Mouse (Mus musculus) common myeloid progenitor, adult 5-6 weeks (primary cell): ENCODE measurements at regions not wholly inside any gene's neighbourhood (a gene's known extent, or its start where the extent isn't known, plus 50 kb on each side); places are given as distances from the start of the nearest gene placed in this dataset.
"Not testable (repeated sequence)": the region's sequence is repeated elsewhere in the genome, so short reads cannot be mapped to it uniquely, and the experiment has no call there.

ENCODE experiments used
- ATAC-seq: replicated peaks from 2 replicates; pipeline ENCODE4 v1.8.0; 2016; ENCODE audit warnings: low read depth, mild to moderate bottlenecking, moderate TSS enrichment, inconsistent platforms; ENCODE audit not compliant: poor library complexity, severe bottlenecking

GRCm38 (mm10) chr7:125139196-125139595 is 305.3 kb upstream of the Kdm8 start:
- peak; percentile 92 for ATAC-seq

- ATAC-seq: no peak
These were observed 303.6 kb upstream of the Kdm8 start for GRCm38 (mm10) chr7:125140854-125141253.

- no peak for ATAC-seq
These were observed 302.6 kb upstream of the Kdm8 start for GRCm38 (mm10) chr7:125141864-125142263.

GRCm38 (mm10) chr7:125146025-125146424 is 298.5 kb upstream of the Kdm8 start:
- ATAC-seq: no peak

GRCm38 (mm10) chr7:125149151-125149550 is 295.3 kb upstream of the Kdm8 start:
- no peak for ATAC-seq

- ATAC-seq: peak; percentile 68
These were observed 294.7 kb upstream of the Kdm8 start for GRCm38 (mm10) chr7:125149740-125150139.

- ATAC-seq: no peak
These were observed 292.2 kb upstream of the Kdm8 start for GRCm38 (mm10) chr7:125152281-125152680.

- ATAC-seq: no peak
These were observed 289.2 kb upstream of the Kdm8 start for GRCm38 (mm10) chr7:125155291-125155690.

GRCm38 (mm10) chr7:125166881-125167351 is 277.6 kb upstream of the Kdm8 start:
- ATAC-seq: no peak

- no peak for ATAC-seq
These were observed 276.8 kb upstream of the Kdm8 start for GRCm38 (mm10) chr7:125167666-125168065.

- peak; percentile 87 for ATAC-seq
These were observed 262.9 kb upstream of the Kdm8 start for GRCm38 (mm10) chr7:125181548-125181947.

GRCm38 (mm10) chr7:125182266-125182665 is 262.2 kb upstream of the Kdm8 start:
- ATAC-seq: no peak

- ATAC-seq: not testable (repeated sequence)
These were observed 261.5 kb upstream of the Kdm8 start for GRCm38 (mm10) chr7:125183011-125183410.

GRCm38 (mm10) chr7:125185037-125185679 is 259.3 kb upstream of the Kdm8 start:
- no peak for ATAC-seq

GRCm38 (mm10) chr7:125187011-125187740 is 257.3 kb upstream of the Kdm8 start:
- peak; percentile 27 for ATAC-seq

GRCm38 (mm10) chr7:125188986-125189385 is 255.5 kb upstream of the Kdm8 start:
- ATAC-seq: no peak

- no peak for ATAC-seq
These were observed 254.4 kb upstream of the Kdm8 start for GRCm38 (mm10) chr7:125190067-125190466.

- peak; percentile 76 for ATAC-seq
These were observed 253.2 kb upstream of the Kdm8 start for GRCm38 (mm10) chr7:125191313-125191712.

- ATAC-seq: no peak
These were observed 233.0 kb upstream of the Kdm8 start for GRCm38 (mm10) chr7:125211346-125211973.

- ATAC-seq: no peak
These were observed 230.4 kb upstream of the Kdm8 start for GRCm38 (mm10) chr7:125214036-125214435.

- no peak for ATAC-seq
These were observed 226.8 kb upstream of the Kdm8 start for GRCm38 (mm10) chr7:125217630-125218029.
